Mouse (Mus musculus): ENCODE results near the gene Hcfc1r1. TPM values are rescaled to one million over a fixed set of nuclear protein-coding genes. Genes with fewer than 3 reads are reported as not detected.

Gene Hcfc1r1
- polyA plus RNA-seq (2014; fragmentation: Nextera tagmentation; extraction: Ambion mirVana): 61.9 and 83.8 TPM in 2 replicates

GRCm38 (mm10) chr17:23673424-23674073 lies at the start of gene Hcfc1r1, which contains the start of gene Thoc6:
Hcfc1r1 (plus strand) TSS chr17:23673596.
Thoc6 (minus strand) TSS chr17:23673882.
- Histone ChIP-seq H3K9me3 (ENCODE audit: control insufficient read depth, low read length) (no peaks in the 10 kb centered on the region), H3K27me3 (ENCODE audit: control insufficient read depth, insufficient read depth, low read length) (no peaks in the 10 kb centered on the region; the same call in 1 of the 2 replicates), H3K4me1 (ENCODE audit: control insufficient read depth, insufficient read depth, low read length) (peaks cover 38% of the 10 kb centered on the region; the same call in 1 of the 2 replicates), H3K9ac (ENCODE audit: low read depth, low read length) (peak within 1 kb of the TSS; percentile 66), H3K27ac (ENCODE audit: low read depth, low read length) (peak within 1 kb of the TSS; percentile 79), H3K4me3 (ENCODE audit: low read length) (peak within 1 kb of the TSS; percentile 59), H3K4me2 (replicated peaks; ENCODE audit: low read depth, low read length) (peak within 1 kb of the TSS; percentile 56), H3K36me3 (ENCODE audit: control insufficient read depth, insufficient read depth, low read length) (peaks cover 17% of the 10 kb centered on the region; the same call in 1 of the 2 replicates)
- peak; percentile 90 for ATAC-seq (ENCODE audit: low FRiP score, low TSS enrichment)
- WGBS: under 1% methylated on average over 45 of the region's 45 CpGs

GRCm38 (mm10) chr17:23627813-23628212 lies 45.6 kb upstream of the Hcfc1r1 start:
- ATAC-seq (ENCODE audit: low FRiP score, low TSS enrichment): no peak
- Histone ChIP-seq H3K9me3 (ENCODE audit: control insufficient read depth, low read length) (no peaks in the 10 kb centered on the region), H3K9ac (ENCODE audit: low read depth, low read length) (no peak overlapping the region), H3K4me3 (ENCODE audit: low read length) (no peak overlapping the region), H3K27ac (ENCODE audit: low read depth, low read length) (no peak overlapping the region), H3K27me3 (ENCODE audit: control insufficient read depth, insufficient read depth, low read length) (no peaks in the 10 kb centered on the region), H3K36me3 (ENCODE audit: control insufficient read depth, insufficient read depth, low read length) (no peaks in the 10 kb centered on the region), H3K4me2 (replicated peaks; ENCODE audit: low read depth, low read length) (no peak overlapping the region), H3K4me1 (ENCODE audit: control insufficient read depth, insufficient read depth, low read length) (no peaks in the 10 kb centered on the region)
- 42% methylated on average over 7 of the region's 7 CpGs for WGBS

- ATAC-seq (ENCODE audit: low FRiP score, low TSS enrichment): peak; percentile 80
- peak overlapping the region; percentile 25; the same call in 1 of the 2 replicates for H3K9ac ChIP-seq (ENCODE audit: low read depth, low read length)
- H3K4me1 ChIP-seq (ENCODE audit: control insufficient read depth, insufficient read depth, low read length): no peaks in the 10 kb centered on the region
- no peaks in the 10 kb centered on the region for H3K27me3 ChIP-seq (ENCODE audit: control insufficient read depth, insufficient read depth, low read length)
- WGBS: 15% methylated on average over 22 of the region's 22 CpGs
- no peak overlapping the region for H3K27ac ChIP-seq (ENCODE audit: low read depth, low read length)
- H3K4me2 ChIP-seq (replicated peaks; ENCODE audit: low read depth, low read length): peak overlapping the region; percentile 40
- H3K36me3 ChIP-seq (ENCODE audit: control insufficient read depth, insufficient read depth, low read length): no peaks in the 10 kb centered on the region
- H3K4me3 ChIP-seq (ENCODE audit: low read length): 0 out of 2 replicates have a peak overlapping the region, but pooled peaks have one; percentile 8
- H3K9me3 ChIP-seq (ENCODE audit: control insufficient read depth, low read length): no peaks in the 10 kb centered on the region
These were observed 43.0 kb upstream of the Hcfc1r1 start for GRCm38 (mm10) chr17:23630195-23631020.

DNA sequence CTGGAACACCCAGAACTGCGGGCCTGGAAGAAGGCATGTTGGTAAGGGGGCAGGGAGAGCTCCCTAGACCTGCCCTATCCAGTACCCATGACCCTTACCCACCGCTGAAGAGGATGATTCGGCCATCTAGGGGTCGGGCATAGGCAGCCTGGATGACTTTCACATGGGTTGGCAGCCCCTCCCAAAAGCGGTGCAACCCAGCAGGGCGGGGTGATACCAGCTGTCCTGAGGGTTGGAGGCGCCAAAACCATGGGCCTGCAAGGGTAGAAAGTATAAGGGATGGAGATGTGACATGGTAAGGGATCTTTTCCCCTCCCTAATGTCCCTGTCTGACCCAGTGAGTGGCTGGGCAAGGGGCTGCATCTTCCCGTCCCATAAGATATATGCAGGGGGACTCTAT lies 42.2 kb upstream of the Hcfc1r1 start:
- Histone ChIP-seq H3K4me2 (replicated peaks; ENCODE audit: low read depth, low read length) (no peak overlapping the region), H3K9me3 (ENCODE audit: control insufficient read depth, low read length) (no peaks in the 10 kb centered on the region), H3K4me3 (ENCODE audit: low read length) (no peak overlapping the region), H3K36me3 (ENCODE audit: control insufficient read depth, insufficient read depth, low read length) (no peaks in the 10 kb centered on the region), H3K4me1 (ENCODE audit: control insufficient read depth, insufficient read depth, low read length) (no peaks in the 10 kb centered on the region), H3K27ac (ENCODE audit: low read depth, low read length) (no peak overlapping the region), H3K27me3 (ENCODE audit: control insufficient read depth, insufficient read depth, low read length) (no peaks in the 10 kb centered on the region), H3K9ac (ENCODE audit: low read depth, low read length) (no peak overlapping the region)
- 82% methylated on average over 8 of the region's 8 CpGs for WGBS
- ATAC-seq (ENCODE audit: low FRiP score, low TSS enrichment): 0 out of 2 replicates have a peak, but pooled peaks have one; percentile 13

DNA sequence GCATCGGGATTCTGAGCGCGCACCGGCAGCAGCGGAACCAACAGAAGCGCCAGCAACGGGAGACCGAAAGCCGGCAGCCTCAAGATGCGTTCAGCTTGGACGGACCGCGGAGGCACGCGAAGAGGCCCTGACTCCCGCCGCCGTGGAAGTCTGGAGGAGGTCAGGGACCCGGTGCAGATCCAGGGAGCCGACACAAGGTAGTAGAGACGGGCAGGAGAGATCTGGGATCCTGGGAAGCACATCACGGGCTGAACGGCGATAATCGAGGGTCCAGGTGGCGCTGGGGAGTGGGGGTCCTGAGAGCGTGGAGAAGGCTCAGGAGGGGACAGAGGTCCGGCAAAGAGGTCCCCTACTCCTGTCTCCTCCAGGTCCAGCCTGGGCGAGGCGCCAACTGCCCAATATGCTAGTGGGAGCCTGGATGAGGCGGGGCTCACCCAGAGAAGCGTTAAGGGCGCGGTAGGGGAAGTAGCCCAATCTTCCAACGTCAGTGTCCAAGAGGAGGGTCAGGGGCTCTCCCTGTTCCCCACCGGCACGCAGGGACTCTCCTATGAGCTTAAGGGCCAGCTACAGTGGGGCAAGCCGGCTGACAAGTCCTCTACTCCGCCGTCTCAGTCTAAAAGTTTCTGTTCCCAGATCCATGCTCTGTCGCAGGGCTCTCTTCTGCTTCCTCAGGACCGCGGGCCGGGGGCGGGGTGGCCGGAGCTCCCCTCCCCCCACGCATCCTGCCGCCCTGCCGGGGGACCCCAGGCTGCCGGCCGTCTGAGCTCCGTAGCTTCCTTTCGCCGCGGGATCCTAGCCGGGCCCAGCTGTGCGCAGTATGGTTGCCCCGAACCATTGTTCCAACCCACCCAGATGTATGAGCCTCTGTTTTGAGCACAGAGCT lies 28.5 kb upstream of the Hcfc1r1 start, which contains the start of gene Mmp25:
TSS of gene Mmp25 (minus strand) at position 665 of the 883 bp plus-strand sequence.
- WGBS: 1% methylated on average over 58 of the region's 58 CpGs
- Histone ChIP-seq H3K27me3 (ENCODE audit: control insufficient read depth, insufficient read depth, low read length) (peaks cover 3% of the 10 kb centered on the region; the same call in 1 of the 2 replicates), H3K27ac (ENCODE audit: low read depth, low read length) (no peak within 1 kb of the TSS), H3K4me1 (ENCODE audit: control insufficient read depth, insufficient read depth, low read length) (no peaks in the 10 kb centered on the region), H3K4me2 (replicated peaks; ENCODE audit: low read depth, low read length) (peak within 1 kb of the TSS; percentile 64), H3K4me3 (ENCODE audit: low read length) (peak within 1 kb of the TSS; percentile 43), H3K9me3 (ENCODE audit: control insufficient read depth, low read length) (0 out of 2 replicates have a peak, but pooled peaks cover 2% of the 10 kb centered on the region), H3K9ac (ENCODE audit: low read depth, low read length) (peak within 1 kb of the TSS; percentile 19; the same call in 1 of the 2 replicates), H3K36me3 (ENCODE audit: control insufficient read depth, insufficient read depth, low read length) (no peaks in the 10 kb centered on the region)
- peak; percentile 69 for ATAC-seq (ENCODE audit: low FRiP score, low TSS enrichment)

DNA sequence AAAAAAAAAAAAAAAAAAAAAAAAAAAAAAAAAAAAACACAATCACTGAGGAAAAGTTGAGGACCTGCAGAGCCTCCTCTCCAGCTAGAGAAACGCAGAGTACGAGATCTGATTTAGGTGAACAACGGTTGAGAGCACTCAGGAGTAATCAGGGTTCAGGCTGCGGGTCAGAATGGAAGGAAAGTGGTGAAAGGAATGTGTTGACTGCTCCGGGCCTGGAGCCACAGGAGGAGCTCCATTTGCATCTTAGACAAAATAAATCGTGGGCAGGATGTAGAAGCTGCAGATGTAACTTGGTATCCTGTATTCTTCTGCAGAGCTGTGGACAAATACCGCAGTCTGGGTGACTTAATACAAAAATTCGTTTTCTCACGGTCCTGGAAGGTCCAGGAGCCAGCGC lies 27.5 kb upstream of the Hcfc1r1 start:
- Histone ChIP-seq H3K4me2 (replicated peaks; ENCODE audit: low read depth, low read length) (no peak overlapping the region), H3K27me3 (ENCODE audit: control insufficient read depth, insufficient read depth, low read length) (peaks cover 3% of the 10 kb centered on the region; the same call in 1 of the 2 replicates), H3K36me3 (ENCODE audit: control insufficient read depth, insufficient read depth, low read length) (no peaks in the 10 kb centered on the region), H3K4me3 (ENCODE audit: low read length) (no peak overlapping the region), H3K9me3 (ENCODE audit: control insufficient read depth, low read length) (0 out of 2 replicates have a peak, but pooled peaks cover 2% of the 10 kb centered on the region), H3K27ac (ENCODE audit: low read depth, low read length) (no peak overlapping the region), H3K4me1 (ENCODE audit: control insufficient read depth, insufficient read depth, low read length) (no peaks in the 10 kb centered on the region), H3K9ac (ENCODE audit: low read depth, low read length) (no peak overlapping the region)
- WGBS: 38% methylated on average over 10 of the region's 10 CpGs
- no peak for ATAC-seq (ENCODE audit: low FRiP score, low TSS enrichment)

- Histone ChIP-seq H3K4me3 (ENCODE audit: low read length) (no peak overlapping the region), H3K27me3 (ENCODE audit: control insufficient read depth, insufficient read depth, low read length) (no peaks in the 10 kb centered on the region), H3K9me3 (ENCODE audit: control insufficient read depth, low read length) (no peaks in the 10 kb centered on the region), H3K27ac (ENCODE audit: low read depth, low read length) (no peak overlapping the region), H3K4me2 (replicated peaks; ENCODE audit: low read depth, low read length) (no peak overlapping the region), H3K4me1 (ENCODE audit: control insufficient read depth, insufficient read depth, low read length) (no peaks in the 10 kb centered on the region), H3K9ac (ENCODE audit: low read depth, low read length) (no peak overlapping the region), H3K36me3 (ENCODE audit: control insufficient read depth, insufficient read depth, low read length) (no peaks in the 10 kb centered on the region)
- WGBS: 80% methylated on average over 6 of the region's 6 CpGs
- ATAC-seq (ENCODE audit: low FRiP score, low TSS enrichment): no peak
These were observed 22.0 kb upstream of the Hcfc1r1 start for GRCm38 (mm10) chr17:23651363-23651762.

DNA sequence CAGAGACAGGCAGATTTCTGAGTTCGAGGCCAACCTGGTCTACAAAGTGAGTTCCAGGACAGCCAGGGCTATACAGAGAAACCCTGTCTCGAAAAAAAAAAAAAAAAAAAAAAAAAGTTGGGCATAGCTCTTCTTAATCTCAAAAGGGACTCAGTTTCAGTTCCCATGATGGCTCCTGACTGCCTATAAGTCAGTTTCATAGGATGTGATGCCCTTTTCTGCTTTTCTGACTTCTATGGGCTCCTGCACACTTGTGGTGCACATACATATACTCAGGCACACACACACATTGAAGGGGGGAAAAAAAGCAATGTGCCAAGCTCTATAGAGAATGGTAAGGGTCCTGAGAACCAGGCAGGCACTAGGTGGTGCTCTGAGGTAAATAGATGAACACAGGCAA lies 20.1 kb upstream of the Hcfc1r1 start:
- Histone ChIP-seq H3K4me1 (ENCODE audit: control insufficient read depth, insufficient read depth, low read length) (no peaks in the 10 kb centered on the region), H3K4me2 (replicated peaks; ENCODE audit: low read depth, low read length) (no peak overlapping the region), H3K27ac (ENCODE audit: low read depth, low read length) (no peak overlapping the region), H3K9ac (ENCODE audit: low read depth, low read length) (no peak overlapping the region), H3K9me3 (ENCODE audit: control insufficient read depth, low read length) (no peaks in the 10 kb centered on the region), H3K27me3 (ENCODE audit: control insufficient read depth, insufficient read depth, low read length) (no peaks in the 10 kb centered on the region), H3K4me3 (ENCODE audit: low read length) (no peak overlapping the region), H3K36me3 (ENCODE audit: control insufficient read depth, insufficient read depth, low read length) (no peaks in the 10 kb centered on the region)
- 83% methylated on average over 1 of the region's 2 CpGs for WGBS
- no peak for ATAC-seq (ENCODE audit: low FRiP score, low TSS enrichment)

Measured in kidney, embryonic 14.5 days (tissue).